Mouse (Mus musculus) E14TG2a.4 (cell line): ENCODE data around the gene Ldhd.

ENCODE experiments used
- H3K27me3 ChIP-seq: 2 replicates; pipeline ENCODE4 v1.6.1; 2014; ENCODE audit warnings: low read length, control low read depth; ENCODE audit not compliant: insufficient read depth
- H3K36me3 ChIP-seq: 2 replicates; pipeline ENCODE4 v1.6.1; 2014; ENCODE audit warnings: low read length, control low read depth; ENCODE audit not compliant: insufficient read depth
- H3K4me1 ChIP-seq: replicated peaks from 2 replicates; pipeline ENCODE4 v1.6.1; 2014; ENCODE audit warnings: low read depth, low read length, control low read depth
- H3K4me3 ChIP-seq: replicated peaks from 2 replicates; pipeline ENCODE4 v1.5.1; 2014; ENCODE audit warnings: mild to moderate bottlenecking, low read length
- H3K9me3 ChIP-seq: 2 replicates; pipeline ENCODE4 v1.6.1; 2014; ENCODE audit warnings: low read length, control low read depth
- CTCF ChIP-seq: conservative IDR thresholded peaks from 2 replicates; pipeline ENCODE4 v1.5.1; 2014; ENCODE audit warnings: low read length
- NANOG ChIP-seq: IDR thresholded peaks from 2 replicates; pipeline ENCODE4 v1.6.1; 2014; ENCODE audit warnings: borderline replicate concordance, low read length, mixed read lengths
- POU5F1 ChIP-seq: IDR thresholded peaks from 2 replicates; pipeline ENCODE4 v1.6.1; 2014; ENCODE audit warnings: low read length, borderline replicate concordance

Ldhd gene

DNA sequence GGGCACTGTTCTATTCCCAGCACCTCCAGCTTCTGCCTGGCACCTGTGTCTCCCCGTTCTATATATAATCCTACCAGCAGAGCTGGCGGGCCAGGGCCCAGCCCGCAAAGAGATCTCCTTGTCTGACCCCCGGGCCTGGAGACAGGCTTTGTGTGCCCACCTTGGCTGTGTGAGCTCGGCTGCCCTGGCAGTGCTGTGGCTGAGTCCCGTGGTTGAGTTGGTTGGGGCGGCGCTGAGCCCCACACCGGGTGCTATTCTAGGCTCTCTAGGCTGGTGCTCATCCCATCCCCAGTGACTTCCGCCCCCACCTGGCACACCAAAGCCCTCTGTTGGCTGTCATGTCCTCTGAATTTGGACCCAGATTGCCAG lies 5.3 kb downstream of the Ldhd start:
- H3K4me3 ChIP-seq = peak overlapping the region; percentile 54
- TF ChIP-seq NANOG (no peak), POU5F1 (no peak), CTCF (no peak)
- no peaks in the 10 kb centered on the region for H3K9me3 ChIP-seq
- H3K27me3 ChIP-seq = peaks cover 23% of the 10 kb centered on the region
- peaks cover 11% of the 10 kb centered on the region; the same call in 1 of the 2 replicates for H3K36me3 ChIP-seq
- H3K4me1 ChIP-seq = peaks cover 94% of the 10 kb centered on the region

DNA sequence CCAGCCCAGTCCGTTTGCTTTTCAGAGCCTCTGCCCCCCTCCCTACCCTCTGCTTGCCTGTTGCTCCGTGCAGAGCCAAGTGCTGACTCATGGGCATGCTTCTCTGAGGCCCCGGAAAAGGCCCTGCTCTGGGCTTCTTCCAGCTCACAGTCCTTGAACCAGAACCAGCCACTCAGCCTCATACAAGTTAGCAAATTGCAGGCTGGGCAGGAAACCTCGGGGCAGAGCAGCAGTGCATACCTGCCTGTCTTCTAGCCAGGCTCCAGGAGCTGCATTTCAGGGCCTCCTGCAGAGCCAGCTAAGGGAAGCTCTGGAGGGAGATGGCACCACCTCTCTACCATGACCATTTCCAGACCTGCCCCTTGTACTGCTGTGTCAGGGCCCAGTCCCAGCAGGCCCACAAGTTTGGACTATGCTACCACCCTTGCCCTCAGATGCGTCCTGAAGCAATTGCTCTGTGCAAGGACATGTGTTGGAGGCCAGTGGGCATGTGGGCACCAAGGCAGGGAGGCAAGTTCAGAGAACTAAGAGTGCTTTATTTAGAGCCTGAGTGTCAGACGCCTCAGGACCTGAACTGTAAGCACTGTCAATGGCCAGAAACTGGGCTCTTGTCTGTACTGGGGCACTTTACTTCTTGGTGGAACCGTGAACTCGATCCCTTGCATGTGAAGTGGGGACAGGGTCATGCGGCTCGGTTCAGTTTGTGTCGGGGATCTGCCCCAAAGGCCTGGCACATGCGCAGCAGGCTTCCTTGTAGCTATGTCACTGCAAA lies 5.9 kb downstream of the Ldhd start:
- H3K4me3 ChIP-seq = peak overlapping the region; percentile 54

GRCm38 (mm10) chr8:111622553-111622952 lies 7.6 kb downstream of the Ldhd start:
- H3K27me3 ChIP-seq = peaks cover 10% of the 10 kb centered on the region
- H3K4me1 ChIP-seq = peaks cover 92% of the 10 kb centered on the region
- no peaks in the 10 kb centered on the region for H3K9me3 ChIP-seq
- H3K4me3 ChIP-seq = peak overlapping the region; percentile 70
- TF ChIP-seq POU5F1 (no peak), NANOG (no peak), CTCF (no peak)
- peaks cover 16% of the 10 kb centered on the region for H3K36me3 ChIP-seq

More for the DNA sequence above, 5.9 kb downstream of the Ldhd start:
- H3K27me3 ChIP-seq = peaks cover 18% of the 10 kb centered on the region
- H3K36me3 ChIP-seq = peaks cover 13% of the 10 kb centered on the region
- no peaks in the 10 kb centered on the region for H3K9me3 ChIP-seq
- peaks cover 94% of the 10 kb centered on the region for H3K4me1 ChIP-seq
- no peak for TF ChIP-seq POU5F1
- TF ChIP-seq CTCF = no peak; the same call in 1 of the 2 replicates
- no peak for TF ChIP-seq NANOG

DNA sequence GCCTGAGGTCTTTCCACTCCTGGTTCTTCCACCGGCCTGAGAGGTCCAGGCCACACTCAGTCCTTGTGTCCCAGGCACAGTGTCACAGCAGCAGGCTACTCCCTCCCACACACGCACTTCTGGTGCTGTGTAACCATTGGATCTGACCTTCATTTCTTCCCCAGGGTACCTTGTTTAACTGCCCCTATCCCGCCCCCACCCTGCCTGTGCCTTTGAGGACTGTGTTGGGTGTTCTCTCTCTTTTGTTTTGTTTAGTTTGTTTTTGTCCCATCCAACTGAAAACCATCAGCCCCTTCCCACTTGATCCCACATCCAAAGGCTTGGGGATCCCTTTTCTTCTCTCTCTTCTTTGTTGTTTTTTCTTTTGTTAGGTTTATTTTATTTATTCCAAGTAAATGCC lies 8.1 kb downstream of the Ldhd start:
- H3K9me3 ChIP-seq = no peaks in the 10 kb centered on the region
- H3K36me3 ChIP-seq = peaks cover 16% of the 10 kb centered on the region
- H3K4me3 ChIP-seq = peak overlapping the region; percentile 70
- H3K27me3 ChIP-seq = peaks cover 10% of the 10 kb centered on the region
- H3K4me1 ChIP-seq = peaks cover 92% of the 10 kb centered on the region
- TF ChIP-seq POU5F1 (no peak), NANOG (peak; percentile 75; the same call in 1 of the 2 replicates)

- Histone ChIP-seq H3K36me3 (peaks cover 16% of the 10 kb centered on the region), H3K4me1 (peaks cover 89% of the 10 kb centered on the region), H3K9me3 (no peaks in the 10 kb centered on the region), H3K4me3 (no peak overlapping the region), H3K27me3 (peaks cover 17% of the 10 kb centered on the region)
- TF ChIP-seq CTCF (no peak), NANOG (no peak), POU5F1 (no peak)
Observed at GRCm38 (mm10) chr8:111619936-111620335, 10.2 kb downstream of the Ldhd start.

DNA sequence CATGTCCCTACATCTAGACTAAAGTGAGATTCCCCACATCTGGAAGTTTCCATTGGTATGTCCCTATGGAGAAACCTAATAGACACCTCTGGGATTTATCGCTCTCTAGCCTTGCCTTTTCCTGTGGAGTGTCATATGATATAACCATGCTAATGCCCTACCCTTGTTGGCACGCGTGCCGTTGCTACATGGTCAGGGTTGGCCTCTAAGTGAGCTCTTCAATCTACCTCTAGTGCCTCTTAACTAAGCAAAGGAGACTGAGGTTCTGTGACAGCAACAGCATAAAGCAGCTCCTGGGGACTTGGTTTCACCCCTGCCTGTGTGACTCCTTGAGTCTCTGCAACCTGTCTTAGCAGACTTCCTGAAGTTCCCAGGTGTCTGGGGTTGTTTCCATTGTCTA lies 11.9 kb downstream of the Ldhd start:
- H3K4me1 ChIP-seq = peaks cover 89% of the 10 kb centered on the region
- peaks cover 21% of the 10 kb centered on the region for H3K36me3 ChIP-seq
- H3K4me3 ChIP-seq = no peak overlapping the region
- peaks cover 18% of the 10 kb centered on the region for H3K27me3 ChIP-seq
- TF ChIP-seq CTCF (no peak), POU5F1 (no peak), NANOG (no peak)
- H3K9me3 ChIP-seq = no peaks in the 10 kb centered on the region

DNA sequence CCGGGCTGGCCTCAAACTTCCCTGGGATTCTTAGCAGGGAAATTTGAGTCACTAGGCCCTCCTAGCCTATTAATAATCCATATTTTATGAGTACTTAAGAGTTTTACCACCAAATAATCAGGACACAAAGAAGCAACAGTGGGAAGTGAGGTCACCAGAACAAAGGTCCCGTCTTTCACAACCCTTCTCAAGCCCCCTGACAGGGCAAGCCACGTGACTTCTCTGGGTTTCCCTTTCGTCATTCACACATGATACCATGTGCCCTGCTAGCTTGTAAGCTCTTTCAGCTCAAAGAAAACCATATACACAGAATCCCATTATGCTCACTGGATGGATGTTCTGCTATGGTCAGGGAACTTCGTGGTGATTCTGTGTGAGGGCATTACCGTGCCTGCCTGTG lies 12.4 kb downstream of the Ldhd start:
- Histone ChIP-seq H3K4me3 (no peak overlapping the region), H3K27me3 (peaks cover 18% of the 10 kb centered on the region), H3K36me3 (peaks cover 21% of the 10 kb centered on the region), H3K4me1 (peaks cover 88% of the 10 kb centered on the region), H3K9me3 (no peaks in the 10 kb centered on the region)
- TF ChIP-seq NANOG (no peak), CTCF (no peak), POU5F1 (no peak)

DNA sequence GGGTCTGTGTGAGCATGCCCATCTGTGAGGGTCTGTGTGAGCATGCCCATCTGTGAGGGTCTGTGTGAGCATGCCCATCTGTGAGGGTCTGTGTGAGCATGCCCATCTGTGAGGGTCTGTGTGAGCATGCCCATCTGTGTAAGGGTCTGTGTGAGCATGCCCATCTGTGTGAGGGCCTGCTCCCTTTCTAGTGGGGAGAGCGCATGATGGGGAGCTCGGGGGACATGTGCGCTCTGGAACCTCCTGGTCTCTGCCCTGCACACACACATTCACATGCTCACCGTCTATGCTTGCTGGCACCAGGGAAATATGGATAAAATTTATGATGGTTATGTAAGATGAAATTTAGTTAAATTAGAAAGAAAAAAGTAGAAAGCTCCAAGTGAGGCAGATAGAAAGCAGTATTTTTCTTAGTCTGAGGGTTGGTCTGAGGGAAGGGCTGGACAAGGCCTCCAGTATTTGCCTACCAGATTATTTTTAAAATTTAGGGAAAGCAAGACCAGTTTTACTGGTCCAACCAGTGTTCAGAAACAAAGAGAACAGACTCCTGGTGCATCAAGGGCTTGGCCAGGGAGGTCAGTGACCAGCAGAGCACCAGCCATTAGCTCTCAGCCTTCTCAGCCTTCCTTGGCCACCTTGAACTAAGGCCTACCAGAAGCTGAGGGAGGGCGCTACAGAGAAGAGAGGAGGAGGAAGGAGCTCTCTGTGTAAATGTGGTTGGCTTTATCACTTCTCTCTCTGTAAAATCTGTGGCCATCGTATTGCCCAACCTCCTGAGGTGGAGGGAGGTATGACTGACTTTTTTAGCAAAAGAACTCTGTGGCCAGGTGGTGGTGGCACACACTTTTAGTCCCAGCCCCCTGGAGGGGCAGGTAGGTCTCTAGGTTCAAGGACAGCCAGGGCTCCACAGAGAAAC lies 15.1 kb downstream of the Ldhd start:
- Histone ChIP-seq H3K4me1 (peaks cover 85% of the 10 kb centered on the region), H3K27me3 (peaks cover 29% of the 10 kb centered on the region), H3K9me3 (no peaks in the 10 kb centered on the region; the same call in 1 of the 2 replicates), H3K36me3 (peaks cover 23% of the 10 kb centered on the region), H3K4me3 (no peak overlapping the region)
- TF ChIP-seq CTCF = no peak
- no peak for TF ChIP-seq NANOG
- TF ChIP-seq POU5F1 = no peak
